Mouse (Mus musculus) myocyte (in vitro differentiated cells): Measurements from ENCODE around the gene 1700012A03Rik. TPM values are rescaled to one million over a fixed set of nuclear protein-coding genes. Genes with fewer than 3 reads are reported as not detected.

Experiments used
- H3K27me3 ChIP-seq: one replicate; pipeline ENCODE4 v1.6.1; 2011; ENCODE audit not compliant: control insufficient read depth, insufficient read depth, insufficient read length
- H3K36me3 ChIP-seq: one replicate; pipeline ENCODE4 v1.6.1; 2011; ENCODE audit not compliant: control insufficient read depth, insufficient read depth
- H3K4me2 ChIP-seq: one replicate; pipeline ENCODE4 v1.6.1; 2011; ENCODE audit warnings: low read depth, control low read depth
- H3K4me3 ChIP-seq: one replicate; pipeline ENCODE4 v1.5.1; 2011; ENCODE audit warnings: mild to moderate bottlenecking, control low read depth, moderate library complexity
- H3K79me2 ChIP-seq: one replicate; pipeline ENCODE4 v1.6.1; 2011; ENCODE audit not compliant: control insufficient read depth, insufficient read depth
- H3ac ChIP-seq: one replicate; pipeline ENCODE4 v1.6.1; 2011; ENCODE audit not compliant: control insufficient read depth, insufficient read length
- CEBPB ChIP-seq: IDR thresholded peaks from 2 replicates; pipeline ENCODE4 v1.6.1; 2011; ENCODE audit warnings: mild to moderate bottlenecking, moderate library complexity; ENCODE audit not compliant: poor library complexity, insufficient read depth, severe bottlenecking
- E2F4 ChIP-seq: IDR thresholded peaks from one replicate; pipeline ENCODE4 v1.6.1; 2011; ENCODE audit warnings: mild to moderate bottlenecking, control low read depth, moderate library complexity; ENCODE audit not compliant: insufficient read depth
- MAX ChIP-seq: IDR thresholded peaks from one replicate; pipeline ENCODE4 v1.6.1; 2011; ENCODE audit warnings: low read depth, mild to moderate bottlenecking, control low read depth
- MYOD1 ChIP-seq, 3 experiments: IDR thresholded peaks; one replicate each; pipeline ENCODE4 v1.6.1; 2011; ENCODE audit warnings: control low read depth in 2 of 3, low read depth in 2 of 3, mild to moderate bottlenecking in 2 of 3, moderate library complexity in 1 of 3; ENCODE audit not compliant: insufficient read length in 2 of 3, control insufficient read depth in 1 of 3
- MYOG ChIP-seq, 3 experiments: IDR thresholded peaks; one replicate each; pipeline ENCODE4 v1.6.1; 2011; ENCODE audit warnings: control low read depth in 2 of 3, low read depth in 2 of 3, mild to moderate bottlenecking in 2 of 3; ENCODE audit not compliant: insufficient read length in 2 of 3, control insufficient read depth in 1 of 3, insufficient read depth in 1 of 3
- POLR2A ChIP-seq: IDR thresholded peaks from one replicate; pipeline ENCODE4 v1.6.1; 2011; ENCODE audit warnings: low read depth, mild to moderate bottlenecking, control low read depth, moderate library complexity; ENCODE audit not compliant: insufficient read length
- POLR2AphosphoS2 ChIP-seq: IDR thresholded peaks from one replicate; pipeline ENCODE4 v1.6.1; 2011; ENCODE audit warnings: low read depth, control low read depth; ENCODE audit not compliant: insufficient read length
- REST ChIP-seq: IDR thresholded peaks from one replicate; pipeline ENCODE4 v1.6.1; 2011; ENCODE audit warnings: mild to moderate bottlenecking, control low read depth, moderate library complexity; ENCODE audit not compliant: insufficient read depth, insufficient read length
- SRF ChIP-seq: IDR thresholded peaks from one replicate; pipeline ENCODE4 v1.6.1; 2011; ENCODE audit warnings: low read depth; ENCODE audit not compliant: control insufficient read depth, insufficient read length
- TCF12 ChIP-seq: IDR thresholded peaks from one replicate; pipeline ENCODE4 v1.6.1; 2011; ENCODE audit warnings: mild to moderate bottlenecking, control low read depth; ENCODE audit not compliant: poor library complexity, insufficient read depth, severe bottlenecking
- TCF3 ChIP-seq: IDR thresholded peaks from one replicate; pipeline ENCODE4 v1.6.1; 2011; ENCODE audit warnings: low read depth, control low read depth; ENCODE audit not compliant: insufficient read length
- USF1 ChIP-seq: IDR thresholded peaks from one replicate; pipeline ENCODE4 v1.6.1; 2011; ENCODE audit warnings: low read depth, mild to moderate bottlenecking, control low read depth, moderate library complexity
- polyA plus RNA-seq: library from polyadenylated mRNA; unstranded; fragments of >200 nt; fragmentation: generic; extraction: Trizol; gene quantifications from one replicate; pipeline ENCODE4 v1.2.1, GENCODE M21; 2012; ENCODE audit warnings: missing spikeins

1700012A03Rik gene
- polyA plus RNA-seq, 1 experiment = not detected

DNA sequence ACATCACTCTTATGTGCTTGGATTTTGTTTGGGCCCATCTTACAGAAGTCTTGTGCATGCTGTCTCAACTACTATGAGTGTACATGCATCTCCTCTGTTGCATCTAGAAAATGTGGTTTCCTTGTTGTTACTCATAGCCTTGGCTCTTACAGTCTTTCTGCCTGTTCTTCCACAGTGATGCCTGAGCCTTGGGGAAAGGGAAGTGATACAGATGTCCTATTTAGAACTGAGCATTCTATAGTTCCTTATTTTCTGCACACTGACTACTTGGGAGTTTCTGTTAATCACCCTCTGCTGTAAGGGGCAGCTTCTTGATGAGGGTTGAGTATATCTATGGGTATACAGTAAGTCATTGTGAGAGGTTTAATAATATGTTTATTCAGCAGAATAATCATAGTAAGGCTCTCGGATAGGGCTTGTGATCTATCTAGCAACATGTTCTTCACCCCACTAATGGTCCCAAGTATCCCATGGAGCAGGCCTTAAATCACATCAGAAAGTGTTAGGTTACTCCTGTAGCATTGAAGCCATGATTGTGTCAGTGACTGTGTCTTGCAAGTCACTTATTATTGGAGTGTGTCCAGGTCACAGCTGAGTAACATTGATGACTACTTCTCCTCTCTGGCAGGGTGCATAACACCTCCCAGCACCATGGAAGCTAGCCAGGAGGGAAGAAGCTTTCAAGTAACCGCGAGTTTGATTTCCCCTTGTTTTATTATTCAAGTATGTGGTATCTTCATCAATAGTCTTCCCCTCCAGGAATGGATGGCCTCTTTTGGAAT, 21.6 kb upstream of the 1700012A03Rik start:
- no peak overlapping the region for H3ac ChIP-seq
- H3K79me2 ChIP-seq = no peaks in the 10 kb centered on the region
- no peak overlapping the region for H3K4me3 ChIP-seq
- no peak overlapping the region for H3K4me2 ChIP-seq
- no peaks in the 10 kb centered on the region for H3K36me3 ChIP-seq
- no peak for TF ChIP-seq MYOD1 (IDR thresholded peaks at IDR 0.05; ENCODE audit: control insufficient read depth in 1 of 3, insufficient read length in 2 of 3, low read depth in 2 of 3)
- TF ChIP-seq E2F4 = no peak
- TF ChIP-seq MAX = no peak
- H3K27me3 ChIP-seq = no peaks in the 10 kb centered on the region

- no peaks in the 10 kb centered on the region for H3K27me3 ChIP-seq
- H3K36me3 ChIP-seq = no peaks in the 10 kb centered on the region
- H3K4me3 ChIP-seq = no peak overlapping the region
- H3K4me2 ChIP-seq = no peak overlapping the region
- no peak for TF ChIP-seq POLR2A
- H3ac ChIP-seq = no peak overlapping the region
- H3K79me2 ChIP-seq = no peaks in the 10 kb centered on the region
Observed at GRCm38 (mm10) chr6:32034226-32034625, 15.8 kb upstream of the 1700012A03Rik start.

DNA sequence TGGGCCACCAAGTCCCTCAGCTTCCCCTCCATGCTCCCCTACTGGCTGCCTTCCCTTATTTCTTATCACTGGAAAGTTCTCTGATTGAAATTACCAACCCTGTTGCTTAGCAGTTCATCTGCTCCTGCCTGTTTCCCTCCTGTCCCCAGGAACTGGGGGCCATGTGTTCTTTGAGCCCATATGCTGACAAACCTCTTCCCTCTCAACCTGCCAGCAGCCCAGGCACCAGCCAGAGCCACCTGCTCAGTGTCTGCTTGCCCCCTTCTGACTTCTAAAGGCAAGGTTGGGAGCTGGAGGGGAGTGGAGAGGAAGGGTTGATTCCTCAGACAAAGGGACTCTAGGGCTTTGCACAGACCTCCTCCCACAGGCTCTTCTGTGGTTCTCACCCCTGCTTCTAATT, 4.7 kb upstream of the 1700012A03Rik start:
- TF ChIP-seq REST (no peak), E2F4 (no peak), POLR2AphosphoS2 (no peak), TCF3 (no peak), MAX (no peak), TCF12 (no peak), USF1 (no peak), MYOG (IDR thresholded peaks at IDR 0.05; ENCODE audit: control insufficient read depth in 1 of 3, insufficient read depth in 1 of 3, insufficient read length in 2 of 3, low read depth in 2 of 3) (no peak)

DNA sequence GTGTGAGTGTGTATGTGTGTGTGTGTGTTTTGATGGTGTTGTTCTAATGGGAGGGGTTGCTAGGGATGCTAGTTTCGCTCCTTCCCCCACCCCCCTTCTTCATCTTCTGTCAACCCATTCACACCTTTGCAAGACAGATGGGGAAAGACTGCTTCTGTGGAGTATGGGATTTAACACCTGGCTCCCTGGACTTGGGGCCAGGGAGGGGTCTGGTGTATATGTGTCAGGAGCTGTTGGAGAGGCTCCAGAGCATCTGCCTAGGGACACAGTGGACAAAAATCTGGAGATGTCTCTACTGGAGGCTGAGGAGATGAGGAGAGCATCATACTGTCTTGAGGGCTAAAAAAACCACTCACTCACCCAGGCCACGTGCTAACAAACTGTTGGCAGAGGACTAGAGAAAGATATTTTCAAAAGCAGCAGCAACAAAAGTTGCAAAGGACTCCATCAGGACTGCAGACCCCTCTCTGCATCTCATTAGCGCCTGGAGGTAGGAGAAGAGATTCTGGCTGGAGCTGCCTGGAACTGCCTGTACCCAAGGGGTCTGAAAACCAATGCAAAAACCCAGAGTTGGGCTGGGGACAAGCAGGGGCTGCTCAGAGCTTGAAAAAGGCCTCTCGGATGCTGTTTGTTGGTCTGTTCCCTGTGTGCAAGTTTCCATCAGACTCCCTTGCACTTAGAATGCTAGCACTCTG, 643 bp upstream of the 1700012A03Rik start:
- no peak for TF ChIP-seq SRF
- TF ChIP-seq TCF3 = no peak
- no peak for TF ChIP-seq E2F4
- TF ChIP-seq POLR2A = no peak
- TF ChIP-seq TCF12 = no peak
- no peak for TF ChIP-seq POLR2AphosphoS2
- TF ChIP-seq MYOG (IDR thresholded peaks at IDR 0.05; ENCODE audit: control insufficient read depth in 1 of 3, insufficient read depth in 1 of 3, insufficient read length in 2 of 3, low read depth in 2 of 3) = no peak
- no peak for TF ChIP-seq MAX
- TF ChIP-seq REST = no peak
- no peak for TF ChIP-seq MYOD1 (IDR thresholded peaks at IDR 0.05; ENCODE audit: control insufficient read depth in 1 of 3, insufficient read length in 2 of 3, low read depth in 2 of 3)
- TF ChIP-seq CEBPB = no peak
- TF ChIP-seq USF1 = no peak
- H3K4me3 ChIP-seq = no peak overlapping the region
- H3K4me2 ChIP-seq = no peak overlapping the region
- H3ac ChIP-seq = no peak overlapping the region
- H3K79me2 ChIP-seq = no peaks in the 10 kb centered on the region
- H3K36me3 ChIP-seq = no peaks in the 10 kb centered on the region
- H3K27me3 ChIP-seq = no peaks in the 10 kb centered on the region

More for the DNA sequence above, 4.7 kb upstream of the 1700012A03Rik start:
- no peaks in the 10 kb centered on the region for H3K36me3 ChIP-seq
- H3K27me3 ChIP-seq = no peaks in the 10 kb centered on the region
- H3K4me2 ChIP-seq = no peak overlapping the region
- no peak overlapping the region for H3ac ChIP-seq
- H3K79me2 ChIP-seq = no peaks in the 10 kb centered on the region
- H3K4me3 ChIP-seq = no peak overlapping the region

- no peak for TF ChIP-seq E2F4
- TF ChIP-seq USF1 = no peak
- TF ChIP-seq CEBPB = no peak
- no peak for TF ChIP-seq POLR2AphosphoS2
- TF ChIP-seq TCF3 = no peak
- no peak for TF ChIP-seq POLR2A
- TF ChIP-seq MAX = no peak
- TF ChIP-seq SRF = no peak
- TF ChIP-seq MYOG (IDR thresholded peaks at IDR 0.05; ENCODE audit: control insufficient read depth in 1 of 3, insufficient read depth in 1 of 3, insufficient read length in 2 of 3, low read depth in 2 of 3) = no peak
- no peak for TF ChIP-seq REST
- no peak for TF ChIP-seq MYOD1 (IDR thresholded peaks at IDR 0.05; ENCODE audit: control insufficient read depth in 1 of 3, insufficient read length in 2 of 3, low read depth in 2 of 3)
- no peak for TF ChIP-seq TCF12
- no peaks in the 10 kb centered on the region for H3K79me2 ChIP-seq
- no peaks in the 10 kb centered on the region for H3K36me3 ChIP-seq
- H3K4me3 ChIP-seq = no peak overlapping the region
- H3K27me3 ChIP-seq = no peaks in the 10 kb centered on the region
- no peak overlapping the region for H3ac ChIP-seq
- H3K4me2 ChIP-seq = no peak overlapping the region
Observed at GRCm38 (mm10) chr6:32052135-32052915, 2.3 kb downstream of the 1700012A03Rik start.
